Mouse (Mus musculus) kidney, postnatal 10 days (tissue): ENCODE data around the gene Defa33.
"Not testable (repeated sequence)": the region's sequence is repeated elsewhere in the genome, so short reads cannot be mapped to it uniquely, and the experiment has no call there.

Experiments used
- DNase-seq: peaks from one replicate; pipeline ENCODE4 v3.0.0; 2021; ENCODE audit warnings: mixed read lengths

The Defa33 gene

DNA sequence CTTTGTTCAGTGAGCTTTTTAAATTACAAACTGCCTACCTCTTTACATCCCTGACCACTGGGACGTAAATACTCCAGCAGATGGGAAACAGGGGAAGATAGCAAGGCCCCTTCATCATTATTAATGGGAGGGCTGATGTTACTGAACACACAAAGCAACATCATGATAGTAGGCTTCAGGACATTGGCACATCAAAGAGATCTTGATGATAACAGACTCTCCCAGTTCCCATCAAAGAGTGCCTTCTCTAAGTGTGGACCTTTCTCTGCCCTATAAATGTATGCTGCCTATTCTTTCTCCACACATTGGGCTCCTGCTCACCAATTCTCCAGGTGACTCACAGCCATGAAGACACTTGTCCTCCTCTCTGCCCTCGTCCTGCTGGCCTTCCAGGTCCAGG is at the start of gene Defa33:
Gene Defa33 (plus strand): TSS at position 301 of the 400 bp plus-strand sequence.
- DNase-seq = not testable (repeated sequence)

DNA sequence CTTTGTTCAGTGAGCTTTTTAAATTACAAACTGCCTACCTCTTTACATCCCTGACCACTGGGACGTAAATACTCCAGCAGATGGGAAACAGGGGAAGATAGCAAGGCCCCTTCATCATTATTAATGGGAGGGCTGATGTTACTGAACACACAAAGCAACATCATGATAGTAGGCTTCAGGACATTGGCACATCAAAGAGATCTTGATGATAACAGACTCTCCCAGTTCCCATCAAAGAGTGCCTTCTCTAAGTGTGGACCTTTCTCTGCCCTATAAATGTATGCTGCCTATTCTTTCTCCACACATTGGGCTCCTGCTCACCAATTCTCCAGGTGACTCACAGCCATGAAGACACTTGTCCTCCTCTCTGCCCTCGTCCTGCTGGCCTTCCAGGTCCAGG is 13.4 kb upstream of the Defa33 start, which contains the start of gene Defa2:
Gene Defa2 (plus strand): TSS at position 301 of the 400 bp plus-strand sequence.
- not testable (repeated sequence) for DNase-seq

DNA sequence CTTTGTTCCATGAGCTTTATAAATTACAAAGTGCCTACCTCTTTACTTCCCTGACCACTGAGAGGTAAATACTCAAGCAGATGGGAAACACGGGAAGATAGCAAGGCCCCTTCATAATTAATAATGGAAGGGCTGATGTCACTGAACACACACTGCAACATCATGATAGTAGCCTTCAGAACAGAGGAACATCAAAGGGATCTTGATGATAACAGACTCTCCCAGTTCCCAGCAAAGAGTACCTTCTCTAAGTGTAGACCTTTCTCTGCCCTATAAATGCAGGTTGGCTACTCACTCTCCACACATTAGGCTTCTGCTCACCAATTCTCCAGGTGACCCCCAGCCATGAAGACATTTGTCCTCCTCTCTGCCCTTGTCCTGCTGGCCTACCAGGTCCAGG is 35.5 kb downstream of the Defa33 start, which contains the start of gene Defa36:
Gene Defa36 (plus strand): TSS at position 301 of the 400 bp plus-strand sequence.
- DNase-seq = not testable (repeated sequence)
